Mouse (Mus musculus) MN1 (cell line): Measurements from ENCODE around the gene Slc5a4a.

ENCODE experiments used
- DNase-seq: peaks from one replicate; pipeline ENCODE4 v3.0.0-alpha.2; 2016; ENCODE audit warnings: low spot score

Gene Slc5a4a

GRCm38 (mm10) chr10:76218240-76218639 is 71.0 kb downstream of the Slc5a4a start:
- DNase-seq, result no peak

- DNase-seq, result no peak
Observed at GRCm38 (mm10) chr10:76225944-76226343, 78.7 kb downstream of the Slc5a4a start.

- DNase-seq, result no peak
Observed at GRCm38 (mm10) chr10:76229627-76230026, 82.4 kb downstream of the Slc5a4a start.

- DNase-seq, result peak; percentile 96
Observed at GRCm38 (mm10) chr10:76237341-76238225, 90.3 kb downstream of the Slc5a4a start, which contains the start of gene Prmt2. Gene Prmt2, minus strand, starts transcription at chr10:76237865.
